Mouse (Mus musculus): ENCODE results near the gene Rpgrip1l.

The Rpgrip1l gene

DNA sequence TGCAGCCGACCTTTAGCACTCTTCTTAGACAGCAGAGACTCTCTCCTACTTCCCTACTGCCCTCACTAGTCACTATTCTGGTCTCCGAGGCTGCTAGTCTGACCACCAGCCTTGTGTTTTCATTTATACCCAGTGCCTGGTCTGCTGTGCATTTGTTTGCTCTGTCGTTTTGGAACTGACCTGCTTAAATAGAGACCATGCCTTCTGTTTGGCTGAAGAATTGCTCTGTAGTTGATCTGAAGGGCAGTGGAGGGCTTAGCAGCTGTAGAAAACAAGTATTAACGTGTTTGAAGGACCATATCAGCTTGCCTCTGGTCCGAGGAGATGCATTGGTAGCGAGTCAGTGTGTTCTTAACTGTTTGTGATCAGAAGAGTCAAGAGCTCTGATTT, 16.4 kb upstream of the Rpgrip1l start:
- no peak for DNase-seq (ENCODE audit: low read depth, low spot score)

DNA sequence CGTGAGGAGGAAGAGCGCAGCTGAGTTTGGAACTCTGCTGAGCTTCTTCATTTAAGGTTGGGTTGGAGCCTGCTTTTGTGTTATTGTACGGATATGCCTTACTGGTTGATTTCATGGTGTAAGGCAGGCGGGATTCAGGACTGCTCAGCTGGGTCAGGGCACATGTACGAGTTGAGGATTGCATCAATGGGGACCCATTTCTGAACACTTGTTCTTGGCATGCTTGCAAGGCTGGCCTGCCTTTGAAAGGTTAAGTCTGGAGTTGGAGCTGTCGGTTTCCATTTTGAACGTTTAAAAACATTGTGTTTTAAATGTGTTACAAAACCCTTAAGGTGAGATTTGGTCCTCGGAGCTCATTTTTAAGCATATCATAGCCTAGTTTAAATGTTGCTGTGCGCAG, 16.0 kb upstream of the Rpgrip1l start:
- DNase-seq (ENCODE audit: low read depth, low spot score), result no peak

GRCm38 (mm10) chr8:91327471-91328205, 14.6 kb upstream of the Rpgrip1l start:
- DNase-seq (ENCODE audit: low read depth, low spot score), result no peak

DNA sequence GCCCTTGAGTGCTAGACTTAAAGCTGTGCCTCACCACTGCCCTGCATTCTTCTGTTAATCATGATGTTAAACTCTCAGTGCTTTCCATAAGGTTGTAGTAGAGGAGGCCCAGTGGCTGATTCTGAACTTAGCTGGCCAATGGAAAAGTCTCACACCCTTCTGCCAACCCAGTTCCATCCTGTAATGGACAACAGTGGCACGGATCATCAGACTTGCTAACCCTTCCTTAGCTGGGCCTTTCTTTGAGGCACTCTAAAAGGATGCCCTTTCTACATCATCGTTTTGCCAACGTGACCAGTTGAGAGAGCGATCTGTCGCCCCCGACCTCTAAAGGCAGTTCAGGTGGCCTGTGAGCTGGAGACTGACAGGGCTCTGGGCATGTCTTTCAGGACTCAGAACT, 13.9 kb upstream of the Rpgrip1l start:
- DNase-seq (ENCODE audit: low read depth, low spot score), result no peak

DNA sequence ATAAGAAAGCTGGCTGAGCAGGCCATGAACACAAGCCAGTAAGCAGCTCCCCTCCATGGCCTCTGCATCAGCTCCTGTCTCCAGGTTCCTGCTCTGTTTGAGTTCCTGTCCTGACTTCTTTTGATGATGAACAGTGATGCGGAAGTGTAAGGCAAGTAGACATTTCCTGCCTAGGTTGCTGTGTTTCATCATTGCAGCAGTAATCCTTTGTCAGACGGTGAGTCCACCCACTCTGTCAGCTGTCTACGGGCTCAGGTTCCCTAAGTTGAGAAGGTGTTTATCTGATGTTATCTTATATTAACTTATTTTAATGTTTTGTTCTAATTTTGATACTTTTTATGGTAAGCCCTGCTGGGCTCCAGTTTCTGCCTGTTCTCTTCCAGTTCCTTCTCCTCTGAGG, 13.0 kb upstream of the Rpgrip1l start:
- DNase-seq (ENCODE audit: low read depth, low spot score), result no peak

GRCm38 (mm10) chr8:91324916-91325315, 11.9 kb upstream of the Rpgrip1l start:
- DNase-seq (ENCODE audit: low read depth, low spot score), result no peak

GRCm38 (mm10) chr8:91324271-91324670, 11.2 kb upstream of the Rpgrip1l start:
- no peak for DNase-seq (ENCODE audit: low read depth, low spot score)

DNA sequence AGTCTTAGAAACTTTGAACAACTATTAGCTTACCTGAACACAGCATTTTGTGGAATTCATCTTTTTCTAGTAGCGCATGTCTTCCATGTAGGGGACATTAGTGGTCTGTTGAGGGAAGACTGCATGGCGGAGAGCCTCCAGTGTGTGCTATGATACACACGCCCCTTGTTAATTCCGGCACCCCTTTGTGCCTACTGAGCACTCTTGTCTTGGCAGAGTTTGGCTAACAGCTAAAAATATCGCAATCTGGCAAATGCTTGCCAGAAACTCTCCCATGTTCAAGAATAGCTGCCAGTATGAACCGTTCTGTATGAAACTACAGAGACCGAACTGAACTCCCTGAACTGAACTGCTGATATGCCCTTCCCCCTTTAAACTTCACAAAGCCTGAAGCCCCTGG, 10.4 kb upstream of the Rpgrip1l start:
- DNase-seq (ENCODE audit: low read depth, low spot score), result no peak

- DNase-seq (ENCODE audit: low read depth, low spot score), result no peak
Measured at GRCm38 (mm10) chr8:91318938-91319729, 6.1 kb upstream of the Rpgrip1l start.

GRCm38 (mm10) chr8:91317567-91318227, 4.6 kb upstream of the Rpgrip1l start:
- DNase-seq (ENCODE audit: low read depth, low spot score), result no peak

DNA sequence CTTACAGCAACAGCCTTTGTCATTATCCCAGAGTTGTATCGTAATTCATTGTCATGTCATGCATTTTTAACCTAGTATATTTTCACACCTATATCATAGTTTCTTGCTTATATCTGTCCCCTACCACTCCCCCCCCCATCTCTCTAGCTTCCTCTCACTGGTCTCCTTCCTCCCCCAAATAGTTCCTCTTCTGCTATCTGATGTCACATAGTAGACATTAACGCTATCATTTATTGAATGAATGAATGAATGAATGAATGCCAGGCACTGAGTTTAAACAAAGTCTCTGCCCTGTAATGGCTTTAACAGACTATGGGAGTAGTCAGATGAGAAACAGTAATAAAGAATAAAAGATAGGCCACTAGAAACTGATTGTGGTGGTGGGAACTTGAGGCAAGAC, 720 bp downstream of the Rpgrip1l start:
- DNase-seq (ENCODE audit: low read depth, low spot score), result no peak

GRCm38 (mm10) chr8:91304481-91305386, 8.3 kb downstream of the Rpgrip1l start:
- no peak for DNase-seq (ENCODE audit: low read depth, low spot score)

DNA sequence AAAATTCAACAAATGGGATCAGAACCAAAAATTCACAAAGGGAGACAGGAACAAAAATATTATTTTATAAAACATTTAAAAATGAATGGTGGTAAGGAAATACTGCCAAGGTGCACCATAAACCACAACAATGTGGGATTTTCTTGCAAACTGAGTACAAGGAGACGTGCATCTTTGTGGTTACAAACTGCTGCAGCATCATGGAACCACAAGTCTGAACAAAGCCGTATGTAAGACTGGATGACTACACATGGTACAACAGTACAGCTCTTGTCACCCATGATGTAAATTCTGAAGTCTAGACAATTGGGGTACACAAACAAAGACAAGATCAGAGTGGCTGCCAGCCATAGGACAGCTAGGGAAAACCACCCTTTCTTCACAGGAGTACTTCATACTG, 14.4 kb downstream of the Rpgrip1l start:
- DNase-seq (ENCODE audit: low read depth, low spot score), result no peak

- no peak for DNase-seq (ENCODE audit: low read depth, low spot score)
Measured at GRCm38 (mm10) chr8:91295786-91296185, 17.3 kb downstream of the Rpgrip1l start.

GRCm38 (mm10) chr8:91290576-91290975, 22.5 kb downstream of the Rpgrip1l start:
- no peak for DNase-seq (ENCODE audit: low read depth, low spot score)

- no peak for DNase-seq (ENCODE audit: low read depth, low spot score)
Measured at GRCm38 (mm10) chr8:91286237-91286636, 26.8 kb downstream of the Rpgrip1l start.

GRCm38 (mm10) chr8:91283815-91284214, 29.2 kb downstream of the Rpgrip1l start:
- no peak for DNase-seq (ENCODE audit: low read depth, low spot score)

GRCm38 (mm10) chr8:91282655-91283054, 30.4 kb downstream of the Rpgrip1l start:
- no peak for DNase-seq (ENCODE audit: low read depth, low spot score)

- no peak for DNase-seq (ENCODE audit: low read depth, low spot score)
Measured at GRCm38 (mm10) chr8:91281545-91281944, 31.5 kb downstream of the Rpgrip1l start.

DNA sequence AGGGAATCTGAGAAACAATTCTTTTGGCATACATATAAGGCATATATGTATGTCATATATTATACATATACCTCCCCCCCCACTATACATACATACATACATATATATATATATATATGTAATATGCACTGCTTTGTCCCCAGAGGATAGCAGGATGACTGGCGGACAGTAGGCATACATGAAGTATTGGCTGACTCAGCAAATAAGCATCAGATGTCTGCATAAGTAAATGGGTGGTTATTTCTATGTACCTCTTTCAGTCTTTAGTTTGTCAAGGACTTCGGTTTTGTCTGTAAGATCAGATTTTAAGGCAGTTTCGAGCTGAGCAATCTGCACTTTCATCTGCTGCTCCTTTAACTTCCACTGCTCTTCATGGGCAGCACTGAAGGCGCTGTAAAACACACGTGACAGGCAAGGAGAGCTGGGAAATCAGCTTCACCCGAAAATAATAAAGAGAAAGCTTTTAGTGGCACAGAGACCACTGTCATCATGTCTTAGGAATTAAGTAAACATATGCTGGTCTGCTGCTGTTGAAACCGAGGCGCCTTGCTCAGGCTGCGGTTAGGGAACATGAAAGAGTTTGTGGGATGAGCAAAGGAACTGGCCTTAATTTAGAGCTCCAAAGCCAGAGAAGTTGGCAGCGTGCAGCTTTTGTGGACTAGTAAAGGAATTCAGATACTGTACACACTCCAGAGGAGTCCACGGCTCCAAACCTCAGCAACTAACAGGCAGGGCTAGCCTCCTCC, 32.4 kb downstream of the Rpgrip1l start:
- DNase-seq (ENCODE audit: low read depth, low spot score), result no peak

GRCm38 (mm10) chr8:91278060-91278459, 35.0 kb downstream of the Rpgrip1l start:
- DNase-seq (ENCODE audit: low read depth, low spot score), result no peak
